Mouse (Mus musculus) testis, adult 2 months (tissue): ENCODE results near the gene Gtf3c3.

Experiments used
- CTCF ChIP-seq: fragments of 200-500 bp; IDR thresholded peaks from 2 replicates; pipeline ENCODE4 v1.5.1; 2012; ENCODE audit warnings: low read depth, mild to moderate bottlenecking, inconsistent platforms, low read length, moderate library complexity; ENCODE audit not compliant: control insufficient read depth, insufficient read depth, insufficient replicate concordance
- POLR2A ChIP-seq: fragments of 200-500 bp; IDR thresholded peaks from 2 replicates; pipeline ENCODE4 v1.6.1; 2012; ENCODE audit warnings: low read depth, mild to moderate bottlenecking, inconsistent platforms, low read length, moderate library complexity; ENCODE audit not compliant: control insufficient read depth

GRCm38 (mm10) chr1:54448833-54449232 lies 10.1 kb upstream of the Gtf3c3 start:
- TF ChIP-seq CTCF, result no peak
- no peak for TF ChIP-seq POLR2A
